Mouse (Mus musculus): ENCODE results near the gene Tstd1.

The Tstd1 gene

GRCm38 (mm10) chr1:171418660-171419059, at the start of gene Tstd1:
Gene Tstd1 (plus strand): TSS chr1:171418872.
- DNase-seq: no peak

GRCm38 (mm10) chr1:171369845-171370556, 48.7 kb upstream of the Tstd1 start, which contains the start of gene Nectin4:
Gene Nectin4 (plus strand): TSS chr1:171370099.
- DNase-seq: no peak

- DNase-seq: no peak
Measured at GRCm38 (mm10) chr1:171372880-171373279, 45.8 kb upstream of the Tstd1 start.

GRCm38 (mm10) chr1:171373946-171374345, 44.7 kb upstream of the Tstd1 start:
- no peak for DNase-seq

- DNase-seq: no peak
Measured at GRCm38 (mm10) chr1:171375646-171376097, 43.0 kb upstream of the Tstd1 start.

GRCm38 (mm10) chr1:171378298-171378697, 40.4 kb upstream of the Tstd1 start:
- DNase-seq: peak; percentile 77

GRCm38 (mm10) chr1:171379935-171380599, 38.6 kb upstream of the Tstd1 start:
- peak; percentile 88 for DNase-seq

GRCm38 (mm10) chr1:171382096-171382620, 36.5 kb upstream of the Tstd1 start:
- no peak for DNase-seq

- no peak for DNase-seq
Measured at GRCm38 (mm10) chr1:171384361-171384760, 34.3 kb upstream of the Tstd1 start.

GRCm38 (mm10) chr1:171385171-171385570, 33.5 kb upstream of the Tstd1 start:
- no peak for DNase-seq

- DNase-seq: no peak
Measured at GRCm38 (mm10) chr1:171387099-171387498, 31.6 kb upstream of the Tstd1 start.

GRCm38 (mm10) chr1:171388376-171389102, 30.1 kb upstream of the Tstd1 start, which contains the start of gene Arhgap30:
Gene Arhgap30 (plus strand): TSS chr1:171388954.
- no peak for DNase-seq

GRCm38 (mm10) chr1:171390101-171390500, 28.6 kb upstream of the Tstd1 start:
- DNase-seq: no peak

- DNase-seq: no peak
Measured at GRCm38 (mm10) chr1:171401821-171402220, 16.9 kb upstream of the Tstd1 start.

- DNase-seq: no peak
Measured at GRCm38 (mm10) chr1:171402991-171403390, 15.7 kb upstream of the Tstd1 start.

- DNase-seq: no peak
Measured at GRCm38 (mm10) chr1:171407263-171407662, 11.4 kb upstream of the Tstd1 start.

- no peak for DNase-seq
Measured at GRCm38 (mm10) chr1:171410231-171410630, 8.4 kb upstream of the Tstd1 start.

GRCm38 (mm10) chr1:171410947-171411484, 7.7 kb upstream of the Tstd1 start, which contains the start of gene Usf1:
Gene Usf1 (plus strand): TSS chr1:171411313.
- peak; percentile 95 for DNase-seq

GRCm38 (mm10) chr1:171411492-171411941, 7.2 kb upstream of the Tstd1 start:
- no peak for DNase-seq

- peak; percentile 36 for DNase-seq
Measured at GRCm38 (mm10) chr1:171412001-171412441, 6.7 kb upstream of the Tstd1 start.

GRCm38 (mm10) chr1:171412446-171412845, 6.2 kb upstream of the Tstd1 start:
- no peak for DNase-seq

GRCm38 (mm10) chr1:171413608-171414007, 5.1 kb upstream of the Tstd1 start:
- no peak for DNase-seq
